24 mouse cellular contexts compared by ENCODE assay signal in genomic region chr7:108121416-108121815, GRCm38 (mm10). TPM values are rescaled to one million over a fixed set of nuclear protein-coding genes. Genes with fewer than 3 reads are reported as not detected.
DNase-seq lines count a peak whose midpoint lies in the region.
"Had no signal": no experiment of that assay in that cellular context is flagged by ENCODE, and none has a peak within 500 bp of the region (broad histone marks: within the 10 kb centered on the region; RNA-seq: fewer than 3 reads in every experiment).

No protein-coding gene starts in this region.

- H3K4me3 ChIP-seq in hindbrain, embryonic 10.5 days: no peak overlapping the region
- H3K4me3 ChIP-seq: embryonic facial prominence, embryonic 10.5 days; embryonic facial prominence, embryonic 12.5 days; forebrain, embryonic 13.5 days; forebrain, embryonic 15.5 days had no signal

- DNase-seq in ES-CJ7 (ENCODE audit: low read depth, low spot score) (peak; percentile 73), R1 (ENCODE audit: low read depth, low spot score) (peak; percentile 82)
- no peak for DNase-seq in cerebellum, adult 18-20 months
- DNase-seq in Muller cell, postnatal 12 days (ENCODE audit: inconsistent ontology term): no peak
- DNase-seq in hindbrain, embryonic 10.5 days (ENCODE audit: low spot score): no peak
- DNase-seq: adrenal gland, adult 2 months; adrenal gland, postnatal 10 days; adrenal gland, postnatal 25 days; cerebellum, adult 11 months; cerebellum, adult 2 months; cerebellum, adult 9-10 months; cerebellum, postnatal 10 days; cerebellum, postnatal 25 days; forebrain, postnatal 0 days had no signal

- no peaks in the 10 kb centered on the region for H3K27me3 ChIP-seq in hindbrain, embryonic 10.5 days (ENCODE audit: insufficient read depth, poor library complexity, severe bottlenecking)
- H3K27me3 ChIP-seq: embryonic facial prominence, embryonic 12.5 days; forebrain, embryonic 13.5 days; forebrain, embryonic 15.5 days had no signal

- no peaks in the 10 kb centered on the region for H3K9me3 ChIP-seq in hindbrain, embryonic 10.5 days
- H3K9me3 ChIP-seq: embryonic facial prominence, embryonic 10.5 days; embryonic facial prominence, embryonic 12.5 days; forebrain, embryonic 13.5 days; forebrain, embryonic 15.5 days; G1E had no signal

- 69% methylated on average over 1 of the region's 1 CpGs for WGBS in hindbrain, embryonic 10.5 days

- H3K27ac ChIP-seq in hindbrain, embryonic 10.5 days: no peak overlapping the region
- H3K27ac ChIP-seq: embryonic facial prominence, embryonic 10.5 days; embryonic facial prominence, embryonic 12.5 days; forebrain, embryonic 13.5 days; forebrain, embryonic 15.5 days had no signal

- no peaks in the 10 kb centered on the region for H3K36me3 ChIP-seq in hindbrain, embryonic 10.5 days
- H3K36me3 ChIP-seq: embryonic facial prominence, embryonic 10.5 days; embryonic facial prominence, embryonic 12.5 days; forebrain, embryonic 15.5 days; G1E had no signal

- no peaks in the 10 kb centered on the region for H3K4me1 ChIP-seq in hindbrain, embryonic 10.5 days (replicated peaks)
- H3K4me1 ChIP-seq: embryonic facial prominence, embryonic 10.5 days; embryonic facial prominence, embryonic 12.5 days; forebrain, embryonic 13.5 days; forebrain, embryonic 15.5 days had no signal

RNA-seq across cellular contexts. Expression of gene Olfr484, which starts 5.8 kb away (rescaled TPM):
- polyA plus RNA-seq in hindbrain, embryonic 10.5 days (2016; fragmentation: Nextera tagmentation; extraction: Ambion mirVana): not detected in 2 replicates
- polyA plus RNA-seq: adrenal gland, adult 2 months; brain, embryonic 14.5 days; C2C12; cerebellum, adult 2 months; cortical plate, adult 2 months; embryonic facial prominence, embryonic 10.5 days; embryonic facial prominence, embryonic 12.5 days; embryonic facial prominence, embryonic 14.5 days; forebrain, embryonic 11.5 days; forebrain, embryonic 13.5 days; forebrain, embryonic 15.5 days; forebrain, postnatal 0 days; G1E had no signal

RNA-seq across cellular contexts. Expression of gene Olfr483, which starts 20.8 kb away (rescaled TPM):
- polyA plus RNA-seq in hindbrain, embryonic 10.5 days (2016; fragmentation: Nextera tagmentation; extraction: Ambion mirVana): not detected in 2 replicates
- polyA plus RNA-seq: adrenal gland, adult 2 months; brain, embryonic 14.5 days; C2C12; cerebellum, adult 2 months; cortical plate, adult 2 months; embryonic facial prominence, embryonic 10.5 days; embryonic facial prominence, embryonic 12.5 days; embryonic facial prominence, embryonic 14.5 days; forebrain, embryonic 11.5 days; forebrain, embryonic 13.5 days; forebrain, embryonic 15.5 days; forebrain, postnatal 0 days; G1E had no signal

RNA-seq across cellular contexts. Expression of gene Olfr482, which starts 24.0 kb away (rescaled TPM):
- 0.07 and 0.12 TPM in 2 replicates for polyA plus RNA-seq in hindbrain, embryonic 10.5 days (2016; fragmentation: Nextera tagmentation; extraction: Ambion mirVana)
- polyA plus RNA-seq: adrenal gland, adult 2 months; cerebellum, adult 2 months; cortical plate, adult 2 months; embryonic facial prominence, embryonic 12.5 days; forebrain, embryonic 11.5 days; forebrain, postnatal 0 days; G1E had no signal

RNA-seq across cellular contexts. Expression of gene Olfr485, which starts 38.3 kb away (rescaled TPM):
- not detected in 2 replicates for polyA plus RNA-seq in hindbrain, embryonic 10.5 days (2016; fragmentation: Nextera tagmentation; extraction: Ambion mirVana)
- polyA plus RNA-seq: adrenal gland, adult 2 months; brain, embryonic 14.5 days; C2C12; cerebellum, adult 2 months; cortical plate, adult 2 months; embryonic facial prominence, embryonic 10.5 days; embryonic facial prominence, embryonic 12.5 days; forebrain, embryonic 11.5 days; forebrain, embryonic 13.5 days; forebrain, embryonic 15.5 days; forebrain, postnatal 0 days; G1E had no signal

RNA-seq across cellular contexts. Expression of gene Olfr481, which starts 41.8 kb away (rescaled TPM):
- polyA plus RNA-seq in hindbrain, embryonic 10.5 days (2016; fragmentation: Nextera tagmentation; extraction: Ambion mirVana): not detected in 2 replicates
- polyA plus RNA-seq: adrenal gland, adult 2 months; brain, embryonic 14.5 days; C2C12; cerebellum, adult 2 months; cortical plate, adult 2 months; embryonic facial prominence, embryonic 10.5 days; embryonic facial prominence, embryonic 12.5 days; embryonic facial prominence, embryonic 14.5 days; forebrain, embryonic 11.5 days; forebrain, embryonic 13.5 days; forebrain, embryonic 15.5 days; forebrain, postnatal 0 days; G1E had no signal

Comparison
In these comparisons a context has a peak if more than half of its experiments do, and no peak if none do; other contexts are left out.
1. DNase-seq: peak in ES-CJ7 (single experiment) and R1 (single experiment); none in cerebellum, adult 18-20 months (0 of 2), Muller cell, postnatal 12 days (single experiment) and hindbrain, embryonic 10.5 days (single experiment).